Mouse (Mus musculus) midbrain, embryonic 11.5 days (tissue): Measurements from ENCODE around the gene Fndc3b. TPM values are rescaled to one million over a fixed set of nuclear protein-coding genes. Genes with fewer than 3 reads are reported as not detected.

Experiments used
- ATAC-seq: fragments of 200-750 bp; cut with Nextera tagmentation; 2 replicates; pipeline ENCODE4 v1.8.0; 2017; ENCODE audit warnings: moderate TSS enrichment, moderate library complexity; ENCODE audit not compliant: low FRiP score
- DNase-seq: peaks from one replicate; pipeline ENCODE4 v3.0.0; 2015; ENCODE audit warnings: low spot score; ENCODE audit errors: missing footprints
- H3K27ac ChIP-seq: fragments of 300-500 bp; sonication (generic); 2 replicates; pipeline ENCODE4 v1.5.1; 2014; ENCODE audit warnings: low read depth, low read length
- H3K27me3 ChIP-seq: fragments of 300-500 bp; sonication (generic); 2 replicates; pipeline ENCODE4 v1.6.1; 2014; ENCODE audit warnings: mild to moderate bottlenecking, low read length, moderate library complexity, mixed read lengths; ENCODE audit not compliant: control insufficient read depth, insufficient read depth
- H3K36me3 ChIP-seq: fragments of 300-500 bp; sonication (generic); 2 replicates; pipeline ENCODE4 v1.6.1; 2014; ENCODE audit warnings: mild to moderate bottlenecking, low read length, moderate library complexity, mixed read lengths; ENCODE audit not compliant: control insufficient read depth, insufficient read depth
- H3K4me1 ChIP-seq: fragments of 300-500 bp; sonication (generic); 2 replicates; pipeline ENCODE4 v1.6.1; 2014; ENCODE audit warnings: low read length; ENCODE audit not compliant: control insufficient read depth, insufficient read depth
- H3K4me2 ChIP-seq: fragments of 300-500 bp; sonication (generic); 2 replicates; pipeline ENCODE4 v1.6.1; 2014; ENCODE audit warnings: mild to moderate bottlenecking, moderate library complexity
- H3K4me3 ChIP-seq: fragments of 300-500 bp; sonication (generic); 2 replicates; pipeline ENCODE4 v1.5.1; 2014; ENCODE audit warnings: low read depth, low read length
- H3K9ac ChIP-seq: fragments of 300-500 bp; sonication (generic); 2 replicates; pipeline ENCODE4 v1.6.1; 2014; ENCODE audit warnings: low read length
- H3K9me3 ChIP-seq: fragments of 300-500 bp; sonication (generic); 2 replicates; pipeline ENCODE4 v1.6.1; 2016; ENCODE audit warnings: low read length; ENCODE audit not compliant: control insufficient read depth
- WGBS: fragments of 180-500 bp; shearing (Covaris S2); extraction: QIAGEN DNeasy Blood & Tissue Kit; methylation state at CpG from one replicate; pipeline ENCODE4 v1.1.7; 2014; 5-methylcytosine and 5-hydroxymethylcytosine counted together
- polyA plus RNA-seq: library from polyadenylated mRNA; unstranded; fragments of >200 nt; fragmentation: Nextera tagmentation; extraction: Ambion mirVana; gene quantifications from 2 replicates; pipeline ENCODE4 v1.2.1, GENCODE M21; 2014

The Fndc3b gene
- polyA plus RNA-seq, 1 experiment from 2014 or later, result 10.1 TPM

DNA sequence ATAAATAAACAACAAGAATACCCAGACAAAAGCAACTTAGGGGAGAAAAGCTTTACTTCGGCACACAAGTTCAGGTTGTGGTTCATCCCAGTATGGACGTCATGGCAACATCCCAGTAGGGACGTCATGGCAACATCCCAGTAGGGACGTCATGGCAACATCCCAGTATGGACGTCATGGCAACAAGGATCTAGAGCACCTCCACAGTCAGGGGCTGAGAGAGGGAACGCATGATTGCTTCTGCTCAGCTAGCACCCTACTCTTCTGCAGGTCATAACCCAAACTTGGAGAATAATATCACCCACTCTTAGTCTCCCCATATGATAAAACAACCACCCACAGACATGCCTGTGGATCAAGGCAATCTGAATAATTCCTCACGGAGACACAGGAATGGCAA, 29.0 kb upstream of the Fndc3b start:
- no peak overlapping the region for H3K4me2 ChIP-seq
- H3K4me1 ChIP-seq, result peaks cover 5% of the 10 kb centered on the region
- H3K27me3 ChIP-seq, result no peaks in the 10 kb centered on the region
- 57% methylated on average over 7 of the region's 7 CpGs for WGBS
- no peaks in the 10 kb centered on the region for H3K9me3 ChIP-seq
- ATAC-seq, result no peak
- no peak overlapping the region for H3K9ac ChIP-seq
- no peak overlapping the region for H3K27ac ChIP-seq
- no peak for DNase-seq
- no peak overlapping the region for H3K4me3 ChIP-seq
- H3K36me3 ChIP-seq, result no peaks in the 10 kb centered on the region

DNA sequence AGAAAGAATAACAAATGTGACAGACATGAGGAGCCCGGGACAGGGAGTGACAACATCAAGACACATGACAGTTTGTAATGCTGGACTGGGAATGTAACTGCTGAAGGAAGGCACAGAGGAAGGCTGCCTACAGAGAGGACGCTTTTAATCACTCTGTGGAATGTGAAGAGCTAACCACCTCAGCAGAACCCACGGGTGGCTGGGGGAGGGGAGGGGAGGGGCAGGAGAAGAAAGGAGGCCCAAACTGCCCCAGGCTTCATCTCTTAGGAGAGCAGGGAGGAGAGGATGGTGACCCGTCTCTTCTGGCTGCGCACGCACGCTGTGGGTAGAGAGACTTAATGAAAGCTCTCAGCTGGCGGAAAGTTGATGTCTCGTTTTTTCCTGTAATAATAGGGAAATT, 25.1 kb upstream of the Fndc3b start:
- 23% methylated on average over 9 of the region's 9 CpGs for WGBS

DNA sequence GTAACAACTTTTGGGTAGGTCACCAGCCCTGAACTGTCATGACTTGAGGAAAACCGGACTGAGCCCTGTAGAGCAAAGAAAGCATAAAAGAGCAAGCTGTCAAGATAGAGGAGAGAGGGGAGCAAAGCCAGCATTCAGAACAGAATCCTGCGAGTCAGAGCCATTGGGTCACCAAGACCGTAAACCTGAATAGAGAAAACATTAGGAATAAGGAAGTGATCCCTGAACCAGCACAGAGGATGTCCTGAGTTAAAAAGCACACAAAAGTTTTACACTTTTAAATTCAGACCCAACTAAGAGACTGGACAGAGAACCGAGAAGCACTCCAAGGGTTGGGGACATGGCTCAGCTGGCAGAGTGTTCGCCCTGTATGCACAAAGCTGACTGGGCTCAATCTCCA, 24.0 kb upstream of the Fndc3b start:
- Histone ChIP-seq H3K4me3 (no peak overlapping the region), H3K4me1 (peaks cover 4% of the 10 kb centered on the region), H3K9me3 (no peaks in the 10 kb centered on the region), H3K4me2 (no peak overlapping the region), H3K27me3 (no peaks in the 10 kb centered on the region), H3K36me3 (no peaks in the 10 kb centered on the region), H3K27ac (no peak overlapping the region), H3K9ac (no peak overlapping the region)
- WGBS, result 76% methylated on average over 5 of the region's 5 CpGs
- DNase-seq (no peak), ATAC-seq (no peak)

More for the DNA sequence above, 25.1 kb upstream of the Fndc3b start:
- Histone ChIP-seq H3K9me3 (no peaks in the 10 kb centered on the region), H3K9ac (no peak overlapping the region), H3K4me2 (no peak overlapping the region), H3K36me3 (no peaks in the 10 kb centered on the region), H3K4me3 (no peak overlapping the region), H3K4me1 (peaks cover 5% of the 10 kb centered on the region), H3K27me3 (no peaks in the 10 kb centered on the region), H3K27ac (no peak overlapping the region)
- peak; percentile 84 for DNase-seq
- ATAC-seq, result no peak

DNA sequence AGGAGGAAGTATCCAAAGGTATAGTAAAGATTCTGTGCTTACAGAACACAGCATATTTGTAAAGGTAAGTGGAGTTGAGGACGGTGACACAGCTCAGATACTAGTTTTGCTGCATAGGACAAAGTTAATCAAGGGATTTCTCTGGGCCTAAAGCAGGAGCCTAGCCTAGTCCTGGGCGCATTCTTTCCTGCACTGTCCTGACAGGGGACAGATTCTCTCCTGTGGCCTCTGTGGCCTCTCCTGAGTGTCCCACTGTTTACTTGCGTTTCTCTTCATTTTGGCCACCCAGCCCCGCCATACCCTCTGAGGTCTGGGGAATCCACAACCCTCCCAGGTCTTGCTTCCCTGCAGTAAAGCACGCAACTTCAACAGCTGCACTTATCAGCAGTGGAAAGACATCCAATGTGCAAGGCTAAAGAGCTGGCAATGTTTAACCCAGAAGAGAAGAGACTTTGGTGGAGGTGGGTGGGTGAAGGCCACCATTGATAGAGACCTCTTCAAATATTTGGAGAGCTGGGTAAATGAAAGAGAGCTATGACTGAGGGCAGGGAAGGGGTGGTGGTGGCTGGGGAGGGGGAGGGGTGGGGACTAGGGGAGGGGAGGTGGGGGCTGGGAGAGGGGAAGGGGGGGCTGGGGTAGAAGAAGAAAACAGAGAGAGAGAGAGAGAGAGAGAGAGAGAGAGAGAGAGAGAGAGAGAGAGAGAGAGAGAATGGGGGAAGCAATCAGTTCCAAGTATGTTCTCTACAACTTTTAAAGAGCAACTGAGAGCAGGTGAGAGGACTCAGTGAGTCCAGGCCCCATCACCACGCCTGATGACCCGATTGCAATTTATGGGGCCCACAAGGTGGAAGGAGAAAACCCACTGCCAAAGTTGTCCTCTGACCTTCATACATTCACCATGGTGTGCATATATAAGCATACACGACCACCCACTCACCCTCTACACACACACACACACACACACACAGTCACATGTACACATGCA, 18.0 kb upstream of the Fndc3b start:
- no peak overlapping the region for H3K27ac ChIP-seq
- H3K9ac ChIP-seq, result no peak overlapping the region
- 77% methylated on average over 8 of the region's 8 CpGs for WGBS
- ATAC-seq, result no peak
- H3K36me3 ChIP-seq, result no peaks in the 10 kb centered on the region
- no peaks in the 10 kb centered on the region for H3K4me1 ChIP-seq
- no peak for DNase-seq
- H3K4me3 ChIP-seq, result no peak overlapping the region
- H3K4me2 ChIP-seq, result no peak overlapping the region
- H3K9me3 ChIP-seq, result no peaks in the 10 kb centered on the region
- H3K27me3 ChIP-seq, result no peaks in the 10 kb centered on the region

DNA sequence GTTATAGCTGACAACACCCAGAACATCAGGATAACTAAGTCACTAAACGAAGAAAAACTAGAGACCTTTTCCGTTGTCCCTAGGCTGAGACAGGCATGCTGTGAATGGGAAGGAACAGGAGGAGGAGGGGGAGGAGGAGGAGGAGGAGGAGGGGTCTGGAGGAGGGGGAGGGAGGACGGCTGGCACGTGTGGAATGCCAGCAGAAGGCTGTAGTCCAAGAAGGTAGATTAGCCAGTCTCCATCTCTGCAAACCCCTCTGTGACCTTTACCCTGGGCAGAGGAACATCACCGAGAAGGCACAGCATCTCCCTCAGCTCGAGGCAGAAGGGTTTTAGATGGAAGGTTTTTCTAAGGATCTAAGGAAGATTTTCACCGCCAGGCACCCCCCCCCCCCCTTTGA, 17.1 kb upstream of the Fndc3b start:
- no peak for ATAC-seq
- Histone ChIP-seq H3K4me2 (no peak overlapping the region), H3K4me1 (no peaks in the 10 kb centered on the region), H3K4me3 (no peak overlapping the region), H3K27ac (no peak overlapping the region), H3K36me3 (no peaks in the 10 kb centered on the region), H3K9ac (no peak overlapping the region), H3K9me3 (no peaks in the 10 kb centered on the region), H3K27me3 (no peaks in the 10 kb centered on the region)
- WGBS, result 9% methylated on average over 7 of the region's 7 CpGs
- DNase-seq, result no peak

DNA sequence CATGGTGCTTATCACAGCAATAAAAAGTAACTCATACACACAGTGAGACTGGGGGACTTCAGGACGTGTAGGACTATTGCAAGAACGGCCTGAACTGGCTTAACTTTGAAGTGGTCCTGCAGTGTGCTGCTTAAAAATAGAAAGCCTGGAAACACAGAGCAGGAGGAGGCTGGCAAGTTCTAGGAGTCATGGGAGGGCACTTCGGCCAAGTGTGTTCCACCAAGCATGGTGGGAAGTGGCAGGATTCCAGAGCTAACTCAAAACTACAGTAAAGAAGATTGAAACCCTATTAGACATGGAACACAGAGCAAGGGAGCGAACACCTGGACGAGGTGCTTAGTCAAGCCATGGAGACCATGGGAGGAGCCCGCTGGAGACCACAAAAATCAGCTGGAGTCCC, 14.6 kb upstream of the Fndc3b start:
- no peaks in the 10 kb centered on the region for H3K4me1 ChIP-seq
- no peaks in the 10 kb centered on the region for H3K36me3 ChIP-seq
- no peak overlapping the region for H3K9ac ChIP-seq
- DNase-seq, result no peak
- no peaks in the 10 kb centered on the region for H3K27me3 ChIP-seq
- no peak overlapping the region for H3K27ac ChIP-seq
- WGBS, result 87% methylated on average over 6 of the region's 6 CpGs
- H3K9me3 ChIP-seq, result no peaks in the 10 kb centered on the region
- ATAC-seq, result no peak
- no peak overlapping the region for H3K4me2 ChIP-seq
- H3K4me3 ChIP-seq, result no peak overlapping the region

DNA sequence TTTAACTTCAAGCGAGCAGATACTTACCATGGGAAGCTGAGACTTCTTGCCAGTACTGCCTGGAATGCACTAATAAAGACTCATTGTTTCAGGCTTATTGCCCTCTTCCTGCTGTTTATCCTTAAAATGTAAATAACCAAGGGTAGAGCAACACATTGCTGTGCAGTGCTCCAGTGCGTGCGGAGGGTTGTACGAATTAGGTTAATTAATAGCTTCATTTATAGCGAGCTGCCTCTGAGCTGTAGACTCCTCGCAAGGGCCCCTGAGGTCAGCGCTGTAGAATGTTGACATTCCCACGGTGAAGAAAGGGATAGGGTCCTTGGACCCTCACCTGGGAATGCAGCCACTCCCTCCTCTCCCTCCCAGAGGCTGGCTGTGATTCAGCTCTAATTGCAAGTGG, 13.1 kb upstream of the Fndc3b start:
- Histone ChIP-seq H3K4me1 (no peaks in the 10 kb centered on the region), H3K9me3 (no peaks in the 10 kb centered on the region), H3K27ac (no peak overlapping the region), H3K27me3 (no peaks in the 10 kb centered on the region), H3K9ac (no peak overlapping the region), H3K36me3 (no peaks in the 10 kb centered on the region), H3K4me3 (no peak overlapping the region), H3K4me2 (no peak overlapping the region)
- 76% methylated on average over 8 of the region's 8 CpGs for WGBS
- ATAC-seq (no peak), DNase-seq (no peak)

DNA sequence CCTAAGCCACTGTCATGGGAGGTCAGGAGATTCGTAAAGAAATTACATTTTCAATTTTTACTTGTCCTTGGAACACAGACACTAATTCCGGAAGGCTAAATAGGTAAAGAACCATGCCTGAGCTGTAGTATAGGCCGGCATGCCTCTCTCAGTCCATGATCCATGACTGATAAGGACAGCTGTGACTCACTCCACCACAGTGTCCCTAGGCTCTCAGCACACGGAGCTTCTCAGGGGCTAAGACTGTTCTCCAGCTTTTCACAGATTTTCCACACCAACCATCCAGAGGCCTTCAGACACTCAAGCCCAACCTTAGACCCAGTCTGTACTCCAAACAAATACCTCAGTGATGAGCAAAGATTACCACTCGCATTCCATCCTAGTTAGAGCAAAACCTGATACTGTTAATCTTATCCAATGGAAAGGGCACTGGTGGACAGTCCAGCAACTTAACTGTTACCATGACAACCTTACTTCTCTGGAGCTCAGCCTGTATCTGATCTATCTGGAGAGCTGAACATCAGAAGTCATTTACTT, 7.8 kb upstream of the Fndc3b start:
- no peaks in the 10 kb centered on the region for H3K36me3 ChIP-seq
- H3K4me2 ChIP-seq, result no peak overlapping the region
- H3K4me1 ChIP-seq, result no peaks in the 10 kb centered on the region
- DNase-seq, result no peak
- H3K4me3 ChIP-seq, result no peak overlapping the region
- H3K9ac ChIP-seq, result no peak overlapping the region
- H3K9me3 ChIP-seq, result no peaks in the 10 kb centered on the region
- no peak for ATAC-seq
- no peaks in the 10 kb centered on the region for H3K27me3 ChIP-seq
- 88% methylated on average over 5 of the region's 5 CpGs for WGBS
- no peak overlapping the region for H3K27ac ChIP-seq

DNA sequence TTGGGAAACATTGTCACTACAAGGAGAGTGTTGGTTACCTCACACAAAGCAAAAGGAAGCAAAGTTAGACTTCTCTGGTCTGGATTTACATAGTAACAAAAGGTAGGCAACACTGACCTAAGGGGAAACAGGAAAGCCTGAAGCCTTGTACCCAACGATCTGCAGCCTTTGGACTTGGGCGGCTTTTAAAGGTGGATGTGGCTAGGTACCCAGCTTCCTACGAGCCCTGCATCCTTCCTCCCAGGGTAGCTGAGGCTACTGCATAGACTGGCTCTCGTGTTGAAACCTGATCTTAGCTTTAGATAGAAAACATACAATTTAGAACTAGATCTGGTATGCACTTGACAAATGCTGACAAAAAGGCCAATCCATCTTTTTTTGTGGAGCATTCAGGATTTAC, 2.9 kb upstream of the Fndc3b start:
- no peak for ATAC-seq
- Histone ChIP-seq H3K27ac (no peak overlapping the region), H3K36me3 (no peaks in the 10 kb centered on the region), H3K4me1 (peaks cover 8% of the 10 kb centered on the region), H3K4me3 (no peak overlapping the region), H3K4me2 (no peak overlapping the region), H3K9ac (no peak overlapping the region), H3K9me3 (no peaks in the 10 kb centered on the region), H3K27me3 (no peaks in the 10 kb centered on the region)
- 53% methylated on average over 4 of the region's 4 CpGs for WGBS
- DNase-seq, result no peak
